8 mouse cellular contexts compared by ENCODE assay signal in the genomic region with DNA sequence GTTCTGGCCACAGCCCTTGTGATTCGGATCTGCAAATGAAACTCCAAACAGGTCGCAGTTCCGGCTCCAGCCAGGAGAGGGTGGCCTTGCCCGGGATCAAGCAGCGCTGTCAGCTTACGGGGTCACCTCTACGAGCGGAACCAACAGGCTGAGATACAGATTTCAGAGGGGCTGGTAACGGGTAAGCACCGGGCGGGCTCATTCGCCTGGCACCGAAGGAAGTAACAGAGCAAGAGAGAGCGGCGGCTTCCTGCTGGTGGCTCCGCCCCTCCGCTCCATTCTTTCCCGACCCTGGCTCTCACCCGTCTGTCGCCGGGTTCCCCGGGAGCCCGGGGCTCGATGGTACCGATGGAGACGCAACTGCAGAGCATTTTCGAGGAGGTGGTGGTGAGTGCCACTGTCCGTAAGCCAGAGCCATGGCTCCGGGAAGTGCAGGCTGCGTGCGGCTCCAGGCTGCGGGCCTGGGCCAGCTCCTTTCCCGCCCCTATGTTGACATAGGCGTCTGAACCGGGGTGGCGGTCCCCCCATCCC. TPM values are rescaled to one million over a fixed set of nuclear protein-coding genes. Genes with fewer than 3 reads are reported as not detected.
DNase-seq lines count a peak whose midpoint lies in the region; ATAC-seq lines count a peak whose summit lies in the region.

A gene (plus strand): TSS at position 227 of the 531 bp plus-strand sequence.

- peak; percentile 100 for ATAC-seq in inflammation-experienced regulatory T-cells, adult 6 months
- ATAC-seq in megakaryocyte-erythroid progenitor cell, adult 5-6 weeks (replicated peaks; ENCODE audit: low FRiP score, low TSS enrichment, poor library complexity, severe bottlenecking) = peak; percentile 99

- DNase-seq in adrenal gland, adult (ENCODE audit: inconsistent age in 2 of 2, low spot score in 1 of 2) = peak; percentile 97 to 100
- peak; percentile 98 for DNase-seq in embryo, embryonic 10.5 days (ENCODE audit: low spot score)
- peak; percentile 96 for DNase-seq in gastrocnemius, postnatal 14 days
- peak; percentile 96 to 98 for DNase-seq in left cerebral cortex, postnatal 10 days (ENCODE audit: extremely low spot score in 1 of 2, low spot score in 2 of 2)
- peak; percentile 96 for DNase-seq in right cerebral cortex, postnatal 25 days
- peak; percentile 95 to 96 for DNase-seq in urinary bladder, postnatal 4 days (ENCODE audit: low spot score in 2 of 2)

- intact Hi-C loops in gastrocnemius, postnatal 14 days (cut with DNase I; ENCODE audit: low total_unique reads) = no loop called here
- intact Hi-C loops in left cerebral cortex, postnatal 10 days (cut with DNase I) = no loop called here

RNA-seq across cellular contexts. Expression of the gene that starts here (rescaled TPM):
- total RNA-seq in gastrocnemius, postnatal 14 days (2021) = 1 to 10 TPM; 7.4 to 8.4 TPM
- polyA plus RNA-seq in inflammation-experienced regulatory T-cells, adult 6 months (2017; shearing (Covaris generic)) = 10 to 100 TPM; 15.5 to 28.2 (median 22.9) TPM
- 10 to 100 TPM; 28.1 to 30.5 TPM for total RNA-seq in left cerebral cortex, postnatal 10 days (2021)
- 24.5 and 36.0 TPM in 2 replicates for total RNA-seq in megakaryocyte-erythroid progenitor cell, adult 5-6 weeks (2014; fragmentation: Nextera tagmentation)
- 25.3 and 25.7 TPM in 2 replicates for total RNA-seq in megakaryocyte-erythroid progenitor cell, adult 5-6 weeks (2017)

Comparison
In these comparisons a context has a peak if more than half of its experiments do, and no peak if none do; other contexts are left out.
1. Peak in every context shown above with its lines: DNase-seq and ATAC-seq.